Mouse (Mus musculus) forebrain, embryonic 12.5 days (tissue): ENCODE measurements around the gene Xlr5a. TPM values are rescaled to one million over a fixed set of nuclear protein-coding genes. Genes with fewer than 3 reads are reported as not detected.
A peak's percentile ranks its signal among the peaks of the same experiment; 100 is the strongest.
"Not testable (repeated sequence)": the region's sequence is repeated elsewhere in the genome, so short reads cannot be mapped to it uniquely, and the experiment has no call there.

Source experiments
- ATAC-seq: fragments of 200-750 bp; cut with Nextera tagmentation; 2 replicates; pipeline ENCODE4 v1.8.0; 2017; ENCODE audit warnings: moderate TSS enrichment; ENCODE audit not compliant: low FRiP score
- H3K27ac ChIP-seq: fragments of 300-500 bp; sonication (generic); 2 replicates; pipeline ENCODE4 v1.5.1; 2016; ENCODE audit warnings: mild to moderate bottlenecking
- H3K27me3 ChIP-seq: fragments of 300-500 bp; sonication (generic); 2 replicates; pipeline ENCODE4 v1.6.1; 2016; ENCODE audit warnings: mild to moderate bottlenecking
- H3K36me3 ChIP-seq: fragments of 300-500 bp; sonication (generic); replicated peaks from 2 replicates; pipeline ENCODE4 v1.6.1; 2016; ENCODE audit warnings: mild to moderate bottlenecking
- H3K4me1 ChIP-seq: fragments of 300-500 bp; sonication (generic); 2 replicates; pipeline ENCODE4 v1.6.1; 2016
- H3K4me2 ChIP-seq: fragments of 300-500 bp; sonication (generic); 2 replicates; pipeline ENCODE4 v1.6.1; 2016; ENCODE audit warnings: mild to moderate bottlenecking, moderate library complexity
- H3K4me3 ChIP-seq: fragments of 300-500 bp; sonication (generic); replicated peaks from 2 replicates; pipeline ENCODE4 v1.5.1; 2016; ENCODE audit warnings: mild to moderate bottlenecking
- H3K9ac ChIP-seq: fragments of 300-500 bp; sonication (generic); 2 replicates; pipeline ENCODE4 v1.6.1; 2016; ENCODE audit warnings: mild to moderate bottlenecking
- H3K9me3 ChIP-seq: fragments of 300-500 bp; sonication (generic); 2 replicates; pipeline ENCODE4 v1.6.1; 2016
- WGBS: fragments of 180-500 bp; shearing (Covaris S2); methylation state at CpG from one replicate; pipeline ENCODE4 v1.1.7; 2016; 5-methylcytosine and 5-hydroxymethylcytosine counted together
- polyA plus RNA-seq: library from polyadenylated mRNA; unstranded; fragments of >200 nt; fragmentation: Nextera tagmentation; extraction: Ambion mirVana; gene quantifications from 2 replicates; pipeline ENCODE4 v1.2.1, GENCODE M21; 2016

Xlr5a gene
- polyA plus RNA-seq, 1 experiment from 2014 or later, result not detected

DNA sequence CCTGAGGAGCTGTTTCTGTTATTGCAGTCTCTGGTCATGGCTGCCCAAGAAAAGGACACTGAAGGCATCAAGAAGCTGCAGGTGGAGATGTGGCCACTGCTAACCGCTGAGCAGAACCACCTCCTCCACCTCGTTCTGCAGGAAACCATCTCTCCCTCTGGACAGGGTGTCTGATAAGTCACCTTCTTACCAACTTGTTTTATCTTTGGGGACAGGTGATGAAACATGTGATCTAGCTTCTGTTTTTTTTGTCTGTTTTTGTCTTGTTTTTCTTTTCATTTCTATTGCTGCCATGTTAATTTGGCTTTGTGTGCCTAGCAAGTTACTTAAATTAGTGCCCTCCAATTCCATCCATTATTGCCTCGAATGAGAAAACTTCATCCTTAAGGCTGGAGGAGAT, 63.5 kb downstream of the Xlr5a start:
- Histone ChIP-seq H3K9me3 (no peaks in the 10 kb centered on the region), H3K9ac (peak overlapping the region; percentile 71), H3K4me3 (peak overlapping the region; percentile 64), H3K4me1 (peaks cover 5% of the 10 kb centered on the region; the same call in 1 of the 2 replicates), H3K27me3 (peaks cover 5% of the 10 kb centered on the region; the same call in 1 of the 2 replicates), H3K36me3 (no peaks in the 10 kb centered on the region), H3K4me2 (peak overlapping the region; percentile 78), H3K27ac (peak overlapping the region; percentile 95; the same call in 1 of the 2 replicates)
- WGBS, result 39% methylated on average over 3 of the region's 3 CpGs
- no peak for ATAC-seq

DNA sequence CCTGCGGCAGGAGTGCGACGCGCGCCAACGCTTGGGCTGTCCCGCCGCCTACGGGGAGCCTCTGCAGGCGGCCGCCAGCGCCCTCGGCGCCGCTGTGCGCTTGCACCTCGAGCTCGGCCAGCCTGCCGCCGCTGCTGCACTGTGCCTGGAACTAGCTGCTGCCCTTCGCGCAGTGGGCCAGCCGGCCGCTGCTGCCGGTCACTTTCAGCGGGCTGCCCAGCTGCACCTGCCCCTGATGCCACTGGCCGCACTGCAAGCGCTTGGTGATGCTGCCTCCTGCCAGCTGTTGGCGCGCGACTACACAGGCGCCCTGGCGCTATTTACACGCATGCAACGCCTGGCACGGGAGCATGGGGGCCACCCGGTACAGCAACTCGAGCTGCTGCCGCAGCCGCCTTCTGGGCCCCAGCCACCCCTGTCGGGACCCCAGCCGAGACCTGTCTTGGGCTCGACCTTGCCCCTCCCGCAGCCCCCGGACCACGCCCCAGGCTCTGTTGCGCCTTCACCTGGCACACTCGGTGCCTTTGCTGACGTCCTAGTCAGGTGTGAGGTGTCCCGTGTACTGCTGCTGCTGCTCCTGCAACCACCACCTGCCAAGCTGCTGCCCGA, 64.1 kb downstream of the Xlr5a start:
- WGBS, result 16% methylated on average over 42 of the region's 51 CpGs
- Histone ChIP-seq H3K9me3 (no peaks in the 10 kb centered on the region), H3K36me3 (no peaks in the 10 kb centered on the region), H3K4me1 (peaks cover 5% of the 10 kb centered on the region; the same call in 1 of the 2 replicates), H3K4me3 (peak overlapping the region; percentile 64), H3K4me2 (peak overlapping the region; percentile 78), H3K27me3 (peaks cover 5% of the 10 kb centered on the region; the same call in 1 of the 2 replicates), H3K27ac (peak overlapping the region; percentile 95), H3K9ac (peak overlapping the region; percentile 71)
- peak; percentile 62 for ATAC-seq

GRCm38 (mm10) chrX:73227914-73228605, 64.7 kb downstream of the Xlr5a start, which contains the start of gene F8a:
TSS of gene F8a (plus strand) at chrX:73228291.
- Histone ChIP-seq H3K4me2 (peak within 1 kb of the TSS; percentile 78), H3K27me3 (peaks cover 5% of the 10 kb centered on the region; the same call in 1 of the 2 replicates), H3K4me3 (peak within 1 kb of the TSS; percentile 64), H3K4me1 (peaks cover 5% of the 10 kb centered on the region; the same call in 1 of the 2 replicates), H3K9me3 (no peaks in the 10 kb centered on the region), H3K27ac (peak within 1 kb of the TSS; percentile 95), H3K9ac (peak within 1 kb of the TSS; percentile 71), H3K36me3 (no peaks in the 10 kb centered on the region)
- 14% methylated on average over 37 of the region's 39 CpGs for WGBS
- peak; percentile 94 for ATAC-seq

DNA sequence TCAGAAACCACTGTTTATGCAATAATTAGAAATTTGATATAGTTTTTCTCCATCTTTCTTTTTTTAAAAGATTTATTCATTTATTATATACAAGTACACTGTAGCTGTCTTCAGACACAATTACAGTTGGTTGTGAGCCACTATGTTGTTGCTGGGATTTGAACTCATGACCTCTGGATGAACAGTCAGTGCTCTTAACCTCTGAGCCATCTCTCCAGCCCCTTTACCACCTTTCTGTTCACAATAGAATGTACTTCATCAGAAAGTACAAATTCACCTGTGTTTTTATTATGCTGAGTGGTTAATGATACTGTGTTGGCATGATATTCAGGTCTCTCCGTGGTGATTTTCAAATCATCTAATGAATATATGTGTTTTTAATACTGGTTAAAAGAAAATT, 67.4 kb downstream of the Xlr5a start:
- ATAC-seq, result no peak
- Histone ChIP-seq H3K27me3 (peaks cover 5% of the 10 kb centered on the region; the same call in 1 of the 2 replicates), H3K9me3 (no peaks in the 10 kb centered on the region), H3K36me3 (no peaks in the 10 kb centered on the region), H3K4me2 (no peak overlapping the region), H3K4me1 (peaks cover 5% of the 10 kb centered on the region; the same call in 1 of the 2 replicates), H3K27ac (no peak overlapping the region), H3K9ac (no peak overlapping the region), H3K4me3 (no peak overlapping the region)
- WGBS, result 42% methylated on average over 1 of the region's 1 CpGs

GRCm38 (mm10) chrX:73213819-73214564, 78.8 kb downstream of the Xlr5a start, which contains the start of gene Xlr4b:
TSS of gene Xlr4b (plus strand) at chrX:73214333.
- not testable (repeated sequence) for H3K9ac ChIP-seq, H3K27ac ChIP-seq, H3K27me3 ChIP-seq, H3K36me3 ChIP-seq, H3K4me3 ChIP-seq, H3K4me1 ChIP-seq, H3K9me3 ChIP-seq, ATAC-seq, H3K4me2 ChIP-seq
- 84% methylated on average over 19 of the region's 19 CpGs for WGBS

DNA sequence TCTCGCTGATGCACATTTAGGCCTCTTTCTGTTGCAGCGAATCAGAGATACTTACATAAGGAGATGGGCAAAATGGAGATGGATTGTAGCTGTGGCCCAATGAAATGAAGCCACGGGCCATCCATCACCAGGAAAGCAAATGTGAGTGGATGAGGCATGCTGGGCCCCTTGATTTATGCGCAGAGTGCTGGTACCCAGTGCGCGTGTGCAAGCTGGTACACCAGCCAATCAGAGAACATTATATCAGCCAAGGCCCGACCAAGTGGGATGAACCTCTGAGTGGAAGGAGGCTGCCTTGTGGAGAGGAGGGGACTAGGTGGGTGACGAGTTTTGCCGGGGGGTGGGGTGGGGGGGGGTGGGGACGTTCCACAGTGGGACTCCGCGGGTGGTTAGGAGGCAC, 100.8 kb downstream of the Xlr5a start, which contains the start of gene Xlr3b:
Xlr3b (plus strand) TSS at position 274 of the 400 bp plus-strand sequence.
- not testable (repeated sequence) for ATAC-seq, H3K27me3 ChIP-seq, H3K9ac ChIP-seq, H3K36me3 ChIP-seq, H3K4me2 ChIP-seq, H3K9me3 ChIP-seq, H3K27ac ChIP-seq, H3K4me3 ChIP-seq, H3K4me1 ChIP-seq
- 74% methylated on average over 11 of the region's 12 CpGs for WGBS

GRCm38 (mm10) chrX:73176889-73177288, 115.9 kb downstream of the Xlr5a start, which contains the start of gene Spin2d:
TSS of gene Spin2d (minus strand) at chrX:73176989.
- WGBS, result 83% methylated on average over 5 of the region's 15 CpGs
- H3K27ac ChIP-seq, H3K27me3 ChIP-seq, H3K9me3 ChIP-seq, H3K36me3 ChIP-seq, ATAC-seq, H3K9ac ChIP-seq, H3K4me3 ChIP-seq, H3K4me2 ChIP-seq, H3K4me1 ChIP-seq: not testable (repeated sequence)

DNA sequence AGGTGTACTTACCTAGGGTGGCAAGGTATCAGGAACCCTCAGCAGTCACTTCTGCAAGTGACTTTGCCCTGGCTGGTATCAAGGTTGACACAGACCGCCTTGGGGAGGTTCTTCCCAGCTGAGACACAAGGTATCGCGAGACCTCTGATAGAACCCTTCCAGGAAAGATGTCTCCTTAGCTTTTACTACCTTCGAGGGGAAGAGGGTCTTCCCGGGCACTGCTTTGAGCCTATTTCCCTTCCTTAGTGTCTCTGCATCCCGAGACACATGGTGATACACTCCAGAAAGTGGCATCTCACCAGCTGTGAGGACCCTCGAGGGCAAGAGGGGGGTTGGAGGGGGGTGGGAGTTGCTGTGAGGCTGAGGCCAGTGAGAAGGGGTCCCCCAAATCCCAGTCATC, 143.4 kb downstream of the Xlr5a start, which contains the start of gene DXBay18:
DXBay18 (minus strand) TSS at position 101 of the 400 bp plus-strand sequence.
- H3K4me2 ChIP-seq, H3K4me1 ChIP-seq, H3K27me3 ChIP-seq, H3K9ac ChIP-seq, H3K9me3 ChIP-seq, H3K4me3 ChIP-seq, H3K27ac ChIP-seq, ATAC-seq, H3K36me3 ChIP-seq: not testable (repeated sequence)
- no CpG with 5 or more reads among the region's 7 CpGs for WGBS

- WGBS, result no CpG with 5 or more reads among the region's 20 CpGs
- not testable (repeated sequence) for H3K4me2 ChIP-seq, H3K36me3 ChIP-seq, H3K4me3 ChIP-seq, H3K9me3 ChIP-seq, H3K4me1 ChIP-seq, H3K9ac ChIP-seq, H3K27me3 ChIP-seq, H3K27ac ChIP-seq, ATAC-seq
Observed at GRCm38 (mm10) chrX:73148496-73148895, 144.3 kb downstream of the Xlr5a start, which contains the start of gene Xlr5b. TSS of gene Xlr5b (plus strand) at chrX:73148796.

DNA sequence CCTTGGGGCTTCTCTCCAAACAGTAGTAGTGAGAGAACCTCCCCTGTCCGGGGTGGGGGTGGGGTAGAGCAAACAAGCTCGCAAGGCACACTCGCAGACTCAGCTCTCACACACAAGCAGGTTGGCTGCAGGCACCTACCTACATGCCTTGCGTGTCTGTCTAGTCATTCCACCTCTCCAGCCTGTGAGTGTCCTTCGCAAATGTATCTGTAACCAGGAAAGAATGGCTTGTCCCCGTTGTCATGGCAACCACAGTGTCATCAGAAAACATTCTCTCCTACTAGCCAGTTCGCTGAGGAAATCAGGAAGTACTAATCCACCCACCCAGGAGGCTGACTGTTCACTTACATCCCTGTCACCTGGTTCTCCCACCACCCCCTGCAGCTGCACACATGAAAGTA, 149.6 kb downstream of the Xlr5a start:
- not testable (repeated sequence) for H3K4me1 ChIP-seq, H3K9ac ChIP-seq, H3K9me3 ChIP-seq, H3K4me3 ChIP-seq, H3K36me3 ChIP-seq, H3K27me3 ChIP-seq, H3K27ac ChIP-seq, H3K4me2 ChIP-seq
- ATAC-seq, result peak; percentile 60; the same call in 1 of the 2 replicates
- no CpG with 5 or more reads among the region's 7 CpGs for WGBS

- H3K27me3 ChIP-seq, H3K9ac ChIP-seq, H3K4me2 ChIP-seq, H3K36me3 ChIP-seq, H3K4me3 ChIP-seq, H3K4me1 ChIP-seq, H3K27ac ChIP-seq, H3K9me3 ChIP-seq: not testable (repeated sequence)
- WGBS, result no CpG with 5 or more reads among the region's 12 CpGs
- peak; percentile 57 for ATAC-seq
Observed at GRCm38 (mm10) chrX:73122859-73123829, 169.6 kb downstream of the Xlr5a start.
